Mouse (Mus musculus): ENCODE measurements around the gene Pla2g6. TPM values are rescaled to one million over a fixed set of nuclear protein-coding genes. Genes with fewer than 3 reads are reported as not detected.

Pla2g6 gene
- polyA plus RNA-seq, 1 experiment from 2014 or later: 18.8 TPM

GRCm38 (mm10) chr15:79322281-79322990 lies 5.8 kb downstream of the Pla2g6 start:
- Histone ChIP-seq H3K9me3 (ENCODE audit: low read length) (no peaks in the 10 kb centered on the region), H3K27me3 (ENCODE audit: insufficient read depth, low read length) (no peaks in the 10 kb centered on the region), H3K4me2 (ENCODE audit: low read depth, low read length) (peak overlapping the region; percentile 42), H3K9ac (replicated peaks) (0 out of 2 replicates have a peak overlapping the region, but pooled peaks have one; percentile 23), H3K27ac (ENCODE audit: low read depth) (peak overlapping the region; percentile 93), H3K4me3 (ENCODE audit: low read depth, low read length) (no peak overlapping the region), H3K4me1 (ENCODE audit: insufficient read depth) (peaks cover 57% of the 10 kb centered on the region), H3K36me3 (replicated peaks; ENCODE audit: insufficient read depth, low read length) (no peaks in the 10 kb centered on the region; the same call in 1 of the 2 replicates)
- TF ChIP-seq CTCF (IDR thresholded peaks at IDR 0.05; ENCODE audit: low read depth) (no peak), EP300 (IDR thresholded peaks at IDR 0.05; ENCODE audit: low read depth) (no peak)
- no peak for ATAC-seq
- WGBS (ENCODE audit: insufficient replicate concordance): 28% methylated on average over 11 of the region's 11 CpGs
- DNase-seq: no peak

- H3K27ac ChIP-seq (ENCODE audit: low read depth): peak overlapping the region; percentile 93
- H3K4me2 ChIP-seq (ENCODE audit: low read depth, low read length): no peak overlapping the region
- H3K9ac ChIP-seq (replicated peaks): no peak overlapping the region
- H3K4me3 ChIP-seq (ENCODE audit: low read depth, low read length): no peak overlapping the region
- WGBS (ENCODE audit: insufficient replicate concordance): 35% methylated on average over 5 of the region's 5 CpGs
- peaks cover 51% of the 10 kb centered on the region for H3K4me1 ChIP-seq (ENCODE audit: insufficient read depth)
- H3K27me3 ChIP-seq (ENCODE audit: insufficient read depth, low read length): no peaks in the 10 kb centered on the region
- ATAC-seq: peak; percentile 83
- H3K9me3 ChIP-seq (ENCODE audit: low read length): no peaks in the 10 kb centered on the region
- TF ChIP-seq CTCF (IDR thresholded peaks at IDR 0.05; ENCODE audit: low read depth): no peak
- TF ChIP-seq EP300 (IDR thresholded peaks at IDR 0.05; ENCODE audit: low read depth): peak; percentile 85
- DNase-seq: no peak
- no peaks in the 10 kb centered on the region; the same call in 1 of the 2 replicates for H3K36me3 ChIP-seq (replicated peaks; ENCODE audit: insufficient read depth, low read length)
Observed at GRCm38 (mm10) chr15:79321733-79322190, 6.4 kb downstream of the Pla2g6 start.

- H3K27ac ChIP-seq (ENCODE audit: low read depth): no peak overlapping the region
- peaks cover 3% of the 10 kb centered on the region; the same call in 1 of the 2 replicates for H3K36me3 ChIP-seq (replicated peaks; ENCODE audit: insufficient read depth, low read length)
- no peak for TF ChIP-seq EP300 (IDR thresholded peaks at IDR 0.05; ENCODE audit: low read depth)
- no peak for TF ChIP-seq CTCF (IDR thresholded peaks at IDR 0.05; ENCODE audit: low read depth)
- no peaks in the 10 kb centered on the region for H3K9me3 ChIP-seq (ENCODE audit: low read length)
- DNase-seq: no peak
- no peaks in the 10 kb centered on the region for H3K27me3 ChIP-seq (ENCODE audit: insufficient read depth, low read length)
- H3K4me3 ChIP-seq (ENCODE audit: low read depth, low read length): no peak overlapping the region
- H3K4me2 ChIP-seq (ENCODE audit: low read depth, low read length): no peak overlapping the region
- H3K9ac ChIP-seq (replicated peaks): no peak overlapping the region
- no peaks in the 10 kb centered on the region for H3K4me1 ChIP-seq (ENCODE audit: insufficient read depth)
- peak; percentile 43; the same call in 1 of the 2 replicates for ATAC-seq
- 63% methylated on average over 8 of the region's 8 CpGs for WGBS (ENCODE audit: insufficient replicate concordance)
Observed at GRCm38 (mm10) chr15:79313848-79314369, 14.3 kb downstream of the Pla2g6 start.

GRCm38 (mm10) chr15:79307861-79308260 lies 20.3 kb downstream of the Pla2g6 start:
- Histone ChIP-seq H3K4me2 (ENCODE audit: low read depth, low read length) (no peak overlapping the region), H3K27ac (ENCODE audit: low read depth) (no peak overlapping the region), H3K27me3 (ENCODE audit: insufficient read depth, low read length) (no peaks in the 10 kb centered on the region), H3K9ac (replicated peaks) (no peak overlapping the region), H3K4me1 (ENCODE audit: insufficient read depth) (no peaks in the 10 kb centered on the region), H3K4me3 (ENCODE audit: low read depth, low read length) (no peak overlapping the region), H3K9me3 (ENCODE audit: low read length) (no peaks in the 10 kb centered on the region), H3K36me3 (replicated peaks; ENCODE audit: insufficient read depth, low read length) (peaks cover 11% of the 10 kb centered on the region)
- WGBS (ENCODE audit: insufficient replicate concordance): 65% methylated on average over 4 of the region's 4 CpGs
- no peak for DNase-seq
- no peak for ATAC-seq
- TF ChIP-seq CTCF (IDR thresholded peaks at IDR 0.05; ENCODE audit: low read depth) (no peak), EP300 (IDR thresholded peaks at IDR 0.05; ENCODE audit: low read depth) (no peak)

GRCm38 (mm10) chr15:79306043-79306637 lies 22.1 kb downstream of the Pla2g6 start:
- Histone ChIP-seq H3K27ac (ENCODE audit: low read depth) (no peak overlapping the region), H3K4me2 (ENCODE audit: low read depth, low read length) (no peak overlapping the region), H3K9ac (replicated peaks) (no peak overlapping the region), H3K9me3 (ENCODE audit: low read length) (no peaks in the 10 kb centered on the region), H3K4me1 (ENCODE audit: insufficient read depth) (no peaks in the 10 kb centered on the region), H3K4me3 (ENCODE audit: low read depth, low read length) (no peak overlapping the region), H3K36me3 (replicated peaks; ENCODE audit: insufficient read depth, low read length) (peaks cover 8% of the 10 kb centered on the region), H3K27me3 (ENCODE audit: insufficient read depth, low read length) (no peaks in the 10 kb centered on the region)
- no peak for TF ChIP-seq CTCF (IDR thresholded peaks at IDR 0.05; ENCODE audit: low read depth)
- no peak for TF ChIP-seq EP300 (IDR thresholded peaks at IDR 0.05; ENCODE audit: low read depth)
- 81% methylated on average over 23 of the region's 23 CpGs for WGBS (ENCODE audit: insufficient replicate concordance)
- ATAC-seq (no peak), DNase-seq (no peak)

GRCm38 (mm10) chr15:79304832-79305231 lies 23.4 kb downstream of the Pla2g6 start:
- Histone ChIP-seq H3K9me3 (ENCODE audit: low read length) (no peaks in the 10 kb centered on the region), H3K4me3 (ENCODE audit: low read depth, low read length) (no peak overlapping the region), H3K4me1 (ENCODE audit: insufficient read depth) (no peaks in the 10 kb centered on the region), H3K36me3 (replicated peaks; ENCODE audit: insufficient read depth, low read length) (peaks cover 13% of the 10 kb centered on the region), H3K27ac (ENCODE audit: low read depth) (no peak overlapping the region), H3K4me2 (ENCODE audit: low read depth, low read length) (no peak overlapping the region), H3K9ac (replicated peaks) (no peak overlapping the region), H3K27me3 (ENCODE audit: insufficient read depth, low read length) (no peaks in the 10 kb centered on the region)
- WGBS (ENCODE audit: insufficient replicate concordance): 61% methylated on average over 5 of the region's 5 CpGs
- no peak for DNase-seq
- TF ChIP-seq CTCF (IDR thresholded peaks at IDR 0.05; ENCODE audit: low read depth) (no peak), EP300 (IDR thresholded peaks at IDR 0.05; ENCODE audit: low read depth) (no peak)
- no peak for ATAC-seq
